Mouse (Mus musculus) stomach, postnatal 0 days (tissue): ENCODE measurements at regions not wholly inside any gene's neighbourhood (a gene's known extent, or its start where the extent isn't known, plus 50 kb on each side); places are given as distances from the start of the nearest gene placed in this dataset.

Experiments used
- ATAC-seq: fragments of 200-750 bp; cut with Nextera tagmentation; 2 replicates; pipeline ENCODE4 v1.8.0; 2017; ENCODE audit not compliant: low FRiP score, low TSS enrichment
- DNase-seq: peaks from one replicate; pipeline ENCODE4 v3.0.0-alpha.2; 2016; ENCODE audit warnings: low spot score
- H3K27ac ChIP-seq: fragments of 300-500 bp; sonication (generic); replicated peaks from 2 replicates; pipeline ENCODE4 v1.5.1; 2014; ENCODE audit warnings: mild to moderate bottlenecking, control low read depth
- H3K27me3 ChIP-seq: fragments of 300-500 bp; sonication (generic); 2 replicates; pipeline ENCODE4 v1.6.1; 2014; ENCODE audit warnings: low read length; ENCODE audit not compliant: control insufficient read depth, insufficient read depth
- H3K36me3 ChIP-seq: fragments of 300-500 bp; sonication (generic); 2 replicates; pipeline ENCODE4 v1.6.1; 2014; ENCODE audit warnings: low read length, mixed read lengths; ENCODE audit not compliant: control insufficient read depth, insufficient read depth
- H3K4me1 ChIP-seq: fragments of 300-500 bp; sonication (generic); replicated peaks from 2 replicates; pipeline ENCODE4 v1.6.1; 2014; ENCODE audit warnings: antibody characterized with exemption; ENCODE audit not compliant: control insufficient read depth, insufficient read depth
- H3K4me2 ChIP-seq: fragments of 300-500 bp; sonication (generic); replicated peaks from 2 replicates; pipeline ENCODE4 v1.6.1; 2014; ENCODE audit warnings: low read depth, mild to moderate bottlenecking, control low read depth, moderate library complexity
- H3K4me3 ChIP-seq: fragments of 300-500 bp; sonication (generic); 2 replicates; pipeline ENCODE4 v1.5.1; 2014; ENCODE audit warnings: low read depth, low read length, control low read depth
- H3K9ac ChIP-seq: fragments of 300-500 bp; sonication (generic); 2 replicates; pipeline ENCODE4 v1.6.1; 2014; ENCODE audit warnings: mild to moderate bottlenecking, low read length, control low read depth, mixed read lengths
- H3K9me3 ChIP-seq: fragments of 300-500 bp; sonication (generic); 2 replicates; pipeline ENCODE4 v1.6.1; 2016; ENCODE audit warnings: low read length; ENCODE audit not compliant: control insufficient read depth
- CTCF ChIP-seq: IDR thresholded peaks from 2 replicates; pipeline ENCODE4 v1.5.1; 2016; ENCODE audit warnings: antibody characterized with exemption, low read depth, mild to moderate bottlenecking, moderate library complexity
- EP300 ChIP-seq: optimal IDR thresholded peaks from 2 replicates; pipeline ENCODE3; 2016; ENCODE audit warnings: antibody characterized with exemption
- WGBS: fragments of 180-500 bp; shearing (Covaris S2); extraction: QIAGEN DNeasy Blood & Tissue Kit; methylation state at CpG from one replicate; pipeline ENCODE4 v1.1.7; 2014; 5-methylcytosine and 5-hydroxymethylcytosine counted together

GRCm38 (mm10) chr6:17179476-17179875 lies 101.5 kb upstream of the Cav2 start:
- Histone ChIP-seq H3K4me1 (no peaks in the 10 kb centered on the region), H3K27me3 (no peaks in the 10 kb centered on the region), H3K9ac (no peak overlapping the region), H3K4me2 (no peak overlapping the region), H3K36me3 (no peaks in the 10 kb centered on the region), H3K4me3 (no peak overlapping the region), H3K9me3 (no peaks in the 10 kb centered on the region), H3K27ac (no peak overlapping the region)
- DNase-seq, result no peak
- no peak for ATAC-seq
- WGBS, result 31% methylated on average over 1 of the region's 1 CpGs
- no peak for TF ChIP-seq CTCF
- no peak for TF ChIP-seq EP300

- TF ChIP-seq EP300, result no peak
- Histone ChIP-seq H3K27me3 (no peaks in the 10 kb centered on the region), H3K4me2 (no peak overlapping the region), H3K27ac (no peak overlapping the region), H3K9me3 (no peaks in the 10 kb centered on the region), H3K4me3 (no peak overlapping the region), H3K9ac (no peak overlapping the region), H3K4me1 (no peaks in the 10 kb centered on the region), H3K36me3 (no peaks in the 10 kb centered on the region)
- WGBS, result 82% methylated on average over 5 of the region's 5 CpGs
- DNase-seq (no peak), ATAC-seq (no peak)
These were observed 94.4 kb upstream of the Cav2 start for GRCm38 (mm10) chr6:17186604-17187003.

- ATAC-seq (no peak), DNase-seq (no peak)
- Histone ChIP-seq H3K9ac (no peak overlapping the region), H3K4me1 (no peaks in the 10 kb centered on the region), H3K4me2 (no peak overlapping the region), H3K9me3 (no peaks in the 10 kb centered on the region), H3K36me3 (no peaks in the 10 kb centered on the region), H3K27ac (no peak overlapping the region), H3K4me3 (no peak overlapping the region), H3K27me3 (no peaks in the 10 kb centered on the region)
- WGBS, result 57% methylated on average over 4 of the region's 4 CpGs
- TF ChIP-seq CTCF, result no peak
- no peak for TF ChIP-seq EP300
These were observed 93.9 kb upstream of the Cav2 start for GRCm38 (mm10) chr6:17187106-17187505.

GRCm38 (mm10) chr6:17195538-17195937 lies 85.4 kb upstream of the Cav2 start:
- no peak overlapping the region for H3K4me3 ChIP-seq
- H3K9me3 ChIP-seq, result no peaks in the 10 kb centered on the region
- no peaks in the 10 kb centered on the region for H3K27me3 ChIP-seq
- no peak overlapping the region for H3K27ac ChIP-seq
- no peak overlapping the region for H3K9ac ChIP-seq
- WGBS, result 63% methylated on average over 4 of the region's 4 CpGs
- no peak overlapping the region for H3K4me2 ChIP-seq
- TF ChIP-seq CTCF (no peak), EP300 (no peak)
- no peaks in the 10 kb centered on the region for H3K36me3 ChIP-seq
- ATAC-seq, result no peak
- no peaks in the 10 kb centered on the region for H3K4me1 ChIP-seq
- DNase-seq, result no peak

- DNase-seq (no peak), ATAC-seq (peak; percentile 67; the same call in 1 of the 2 replicates)
- WGBS, result 55% methylated on average over 18 of the region's 18 CpGs
These were observed 83.1 kb upstream of the Cav2 start for GRCm38 (mm10) chr6:17197728-17198397.

GRCm38 (mm10) chr6:17198876-17199275 lies 82.1 kb upstream of the Cav2 start:
- Histone ChIP-seq H3K9me3 (no peaks in the 10 kb centered on the region), H3K36me3 (no peaks in the 10 kb centered on the region), H3K9ac (no peak overlapping the region), H3K4me2 (no peak overlapping the region), H3K27ac (peak overlapping the region; percentile 26; the same call in 1 of the 2 replicates), H3K4me3 (no peak overlapping the region), H3K4me1 (no peaks in the 10 kb centered on the region), H3K27me3 (no peaks in the 10 kb centered on the region)
- TF ChIP-seq CTCF (no peak), EP300 (no peak)
- 61% methylated on average over 9 of the region's 9 CpGs for WGBS
- ATAC-seq (no peak), DNase-seq (no peak)

More at GRCm38 (mm10) chr6:17197728-17198397, 83.1 kb upstream of the Cav2 start:
- peak overlapping the region; percentile 53; the same call in 1 of the 2 replicates for H3K27ac ChIP-seq
- H3K9ac ChIP-seq, result no peak overlapping the region
- no peak overlapping the region for H3K4me2 ChIP-seq
- no peaks in the 10 kb centered on the region for H3K36me3 ChIP-seq
- H3K4me1 ChIP-seq, result no peaks in the 10 kb centered on the region
- no peaks in the 10 kb centered on the region for H3K9me3 ChIP-seq
- TF ChIP-seq EP300 (no peak), CTCF (no peak)
- H3K4me3 ChIP-seq, result no peak overlapping the region
- H3K27me3 ChIP-seq, result no peaks in the 10 kb centered on the region
